Mouse (Mus musculus): Measurements from ENCODE around the gene Nsl1.
A peak's percentile ranks its signal among the peaks of the same experiment; 100 is the strongest.

Nsl1 gene

GRCm38 (mm10) chr1:191053555-191053954 lies 9.3 kb upstream of the Nsl1 start:
- no peak for DNase-seq (ENCODE audit: extremely low spot score, low spot score)

DNA sequence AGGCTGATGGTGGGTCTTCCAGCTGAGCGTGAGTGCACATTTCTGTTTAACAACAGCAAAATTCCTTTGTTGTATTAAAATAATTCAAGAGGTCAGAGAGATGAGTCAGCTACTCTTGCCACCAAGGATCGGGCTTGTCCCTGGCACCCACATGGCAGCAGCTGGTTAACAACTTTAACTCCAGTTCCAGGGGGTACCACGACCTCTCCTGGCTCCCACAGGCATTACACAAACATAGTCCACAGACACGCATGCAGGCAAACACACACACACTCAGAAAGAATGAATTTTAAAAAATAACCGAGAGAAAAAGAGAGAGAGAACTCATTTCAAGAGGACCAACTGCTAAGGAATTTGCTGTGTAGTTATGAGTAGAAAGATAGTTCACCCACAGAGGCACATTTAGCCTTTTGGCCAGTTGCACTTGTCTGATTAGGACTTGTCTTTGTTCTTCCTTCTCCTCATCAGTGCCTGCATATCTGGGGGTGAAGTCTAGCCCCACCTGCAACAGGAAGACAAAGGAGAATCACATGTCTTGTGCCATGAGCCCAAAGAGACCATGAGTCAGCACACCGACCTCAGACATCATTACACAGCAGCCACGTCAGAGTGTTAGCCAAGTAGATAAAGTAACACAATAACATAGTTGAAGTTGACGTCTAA lies 7.8 kb upstream of the Nsl1 start:
- DNase-seq (ENCODE audit: extremely low spot score, low spot score): no peak

- no peak for DNase-seq (ENCODE audit: extremely low spot score, low spot score)
These were observed 7.3 kb upstream of the Nsl1 start for GRCm38 (mm10) chr1:191055533-191055873.

DNA sequence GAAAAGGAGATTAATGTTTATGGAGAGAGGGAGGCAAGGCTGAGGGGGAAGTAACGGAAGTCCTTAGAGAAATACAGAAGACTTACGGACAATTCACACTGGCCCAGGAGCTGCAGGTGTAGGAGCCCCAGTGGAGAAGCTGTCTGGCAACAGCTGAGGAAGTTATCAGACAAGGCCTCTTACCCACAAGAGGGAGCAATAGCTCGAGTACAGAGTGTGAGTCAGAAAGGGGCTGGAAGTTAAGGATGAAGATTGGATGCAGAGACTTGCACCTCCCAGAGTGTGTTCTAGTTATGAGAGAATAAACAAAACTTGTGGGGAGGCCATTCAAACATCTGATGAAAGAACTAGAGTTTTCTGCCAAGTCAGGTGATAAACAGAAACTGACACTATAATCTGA lies 5.4 kb upstream of the Nsl1 start:
- DNase-seq (ENCODE audit: extremely low spot score, low spot score): no peak

DNA sequence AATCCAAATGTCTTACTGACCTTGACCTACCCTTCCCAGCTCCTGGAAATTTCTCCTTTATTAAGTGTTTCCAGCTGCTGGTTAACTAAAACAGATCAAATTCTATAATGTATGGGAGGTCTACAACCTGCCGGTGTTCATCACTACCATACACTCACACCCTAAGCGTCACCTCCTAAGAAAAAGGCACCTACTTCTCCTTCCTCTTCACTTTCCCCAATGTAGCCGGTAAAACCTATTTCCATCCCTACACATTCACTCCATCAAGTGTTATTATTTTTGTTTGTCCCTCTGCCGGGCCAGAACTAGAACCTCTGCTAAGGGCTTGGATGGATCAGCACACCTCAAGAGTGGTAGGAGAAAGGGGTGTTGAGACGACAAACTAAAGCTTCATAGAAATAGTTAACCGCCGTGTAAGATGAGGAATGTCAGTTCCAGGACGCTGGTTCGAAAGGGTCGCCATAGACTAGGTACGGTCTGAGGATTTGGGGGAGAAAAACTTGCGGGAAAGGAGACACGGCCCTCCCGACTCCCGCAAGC lies 501 bp upstream of the Nsl1 start:
- DNase-seq (ENCODE audit: extremely low spot score, low spot score): no peak

- DNase-seq (ENCODE audit: extremely low spot score, low spot score): no peak
These were observed 888 bp downstream of the Nsl1 start for GRCm38 (mm10) chr1:191063700-191064099.

GRCm38 (mm10) chr1:191064535-191064934 lies 1.7 kb downstream of the Nsl1 start:
- no peak for DNase-seq (ENCODE audit: extremely low spot score, low spot score)

DNA sequence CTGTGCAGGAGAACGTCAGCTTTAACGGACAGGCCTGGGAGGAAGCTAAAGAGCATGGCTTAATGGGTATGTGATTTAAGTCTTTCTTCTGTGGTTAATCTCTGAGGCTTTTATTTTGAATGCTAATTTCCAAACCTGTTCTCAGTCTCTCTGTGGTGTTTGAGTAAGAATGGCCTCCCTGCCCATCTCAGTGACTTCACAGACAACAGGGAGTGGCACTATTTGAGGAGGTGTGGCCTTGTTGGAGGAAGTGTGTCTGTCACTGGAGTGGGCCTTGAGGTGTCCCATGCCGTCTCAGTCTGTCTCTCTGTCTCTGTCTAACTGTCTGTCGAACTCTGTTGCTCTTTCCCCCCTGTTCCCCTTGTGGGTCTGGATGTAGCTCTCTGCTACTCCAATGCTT lies 2.4 kb downstream of the Nsl1 start:
- DNase-seq (ENCODE audit: extremely low spot score, low spot score): no peak

GRCm38 (mm10) chr1:191068377-191068776 lies 5.6 kb downstream of the Nsl1 start:
- no peak for DNase-seq (ENCODE audit: extremely low spot score, low spot score)

DNA sequence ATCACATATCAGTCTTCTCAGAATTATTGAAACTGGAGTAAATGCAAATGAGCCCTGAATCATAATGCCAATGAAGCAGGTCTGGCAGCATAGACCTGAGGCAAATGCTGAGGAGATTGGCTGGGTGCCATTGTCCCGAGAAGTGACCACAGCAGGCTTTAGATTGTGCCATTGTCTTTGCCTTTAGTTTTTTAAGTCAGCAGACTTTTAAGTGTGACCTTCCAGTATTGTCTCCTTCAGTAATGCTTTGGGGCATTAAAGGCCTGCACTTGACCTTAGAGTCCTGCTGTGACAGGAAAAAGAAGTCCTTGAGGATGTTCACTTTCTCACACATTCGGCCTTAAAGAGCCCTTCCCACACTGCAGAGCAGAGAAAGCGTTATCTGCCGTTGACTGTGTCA lies 7.4 kb downstream of the Nsl1 start:
- DNase-seq (ENCODE audit: extremely low spot score, low spot score): no peak

DNA sequence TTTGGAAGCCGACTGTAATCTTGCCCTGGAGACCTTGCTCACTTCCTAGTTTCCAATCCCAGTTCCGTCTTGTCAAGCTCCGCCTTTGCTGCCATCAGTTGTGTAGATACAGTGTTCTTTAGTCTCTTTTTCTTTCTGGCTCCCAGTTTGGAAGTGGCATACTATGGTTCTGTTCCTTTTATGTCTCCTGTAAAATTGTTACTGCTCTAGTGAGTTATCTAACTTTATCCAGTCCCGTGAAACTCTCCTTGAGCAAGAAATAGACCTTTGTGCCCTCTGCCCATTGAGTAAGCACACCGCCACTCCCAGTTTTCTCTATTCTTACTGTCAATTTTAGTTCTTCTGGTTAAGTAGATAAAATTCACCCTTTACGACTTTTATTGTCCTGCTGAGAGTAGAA lies 8.8 kb downstream of the Nsl1 start:
- DNase-seq (ENCODE audit: extremely low spot score, low spot score): no peak

DNA sequence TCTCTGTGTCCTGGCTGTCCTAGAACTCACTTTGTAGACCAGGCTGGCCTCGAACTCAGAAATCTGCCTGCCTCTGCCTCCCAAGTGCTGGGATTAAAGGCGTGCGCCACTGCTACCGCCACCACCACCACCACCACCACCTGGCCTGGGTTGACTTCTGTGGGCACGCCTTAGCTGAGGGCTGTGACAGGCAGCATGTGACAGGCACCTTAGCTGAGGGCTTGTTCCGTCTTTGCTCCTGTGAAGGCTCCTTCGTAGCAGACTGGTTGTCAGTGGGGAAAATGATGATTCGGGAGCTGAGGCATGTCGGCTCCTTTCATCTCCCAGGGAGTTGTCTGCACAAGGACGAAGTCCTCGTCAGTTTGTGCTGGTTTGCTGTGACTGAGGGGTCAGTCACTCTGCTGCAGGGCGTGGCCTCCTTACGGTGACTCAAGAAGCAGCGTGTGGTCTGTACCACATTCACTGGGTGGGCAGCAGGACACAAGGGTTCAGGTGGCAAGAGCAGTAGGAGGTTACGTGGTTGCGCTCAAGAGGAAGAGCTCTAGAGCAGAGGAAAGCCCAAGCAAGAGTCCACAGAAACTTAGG lies 9.6 kb downstream of the Nsl1 start:
- DNase-seq (ENCODE audit: extremely low spot score, low spot score): no peak

DNA sequence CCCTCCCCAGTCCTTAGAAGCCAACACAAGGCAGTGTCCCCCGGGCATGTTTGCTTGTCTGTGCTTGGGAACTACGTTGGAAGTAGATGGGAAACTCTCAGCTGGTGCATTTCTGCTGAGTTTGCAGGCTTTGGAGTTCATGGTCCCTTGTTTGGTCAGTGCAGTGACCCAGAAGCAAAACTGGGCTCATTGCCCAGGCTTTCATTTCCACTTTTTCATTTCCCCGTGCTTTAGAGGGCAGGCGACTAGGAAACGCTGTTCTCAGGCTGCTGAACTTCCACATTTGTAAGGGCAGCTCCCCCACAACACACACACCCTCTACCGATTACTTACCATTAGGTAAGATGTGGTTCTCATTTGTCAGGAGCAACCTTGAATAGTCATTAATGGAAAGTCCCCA lies 10.2 kb downstream of the Nsl1 start:
- no peak for DNase-seq (ENCODE audit: extremely low spot score, low spot score)

GRCm38 (mm10) chr1:191073486-191073885 lies 10.7 kb downstream of the Nsl1 start:
- no peak for DNase-seq (ENCODE audit: extremely low spot score, low spot score)

- peak; percentile 48 for DNase-seq (ENCODE audit: extremely low spot score, low spot score)
These were observed 12.5 kb downstream of the Nsl1 start for GRCm38 (mm10) chr1:191075199-191075883.

DNA sequence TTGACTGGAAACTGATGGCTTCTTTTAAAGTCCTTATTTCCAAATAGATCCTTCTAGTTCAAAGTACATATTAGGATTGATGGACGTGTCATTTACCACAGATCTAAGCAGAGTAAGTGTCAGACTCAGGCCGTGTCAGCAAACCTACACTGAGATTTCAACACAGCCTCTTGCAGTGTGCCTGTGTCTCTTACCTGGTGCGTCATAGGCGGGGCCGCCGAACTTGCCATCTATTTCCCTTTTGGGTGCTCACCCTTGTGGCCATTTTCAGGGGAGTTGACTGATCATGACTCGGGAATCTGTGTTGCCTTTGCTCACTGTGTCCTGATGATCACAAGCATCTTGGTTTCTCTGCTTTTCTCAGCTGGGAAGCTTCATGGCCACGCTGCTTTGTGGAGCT lies 20.4 kb downstream of the Nsl1 start:
- DNase-seq (ENCODE audit: extremely low spot score, low spot score): no peak

GRCm38 (mm10) chr1:191084951-191085559 lies 22.2 kb downstream of the Nsl1 start:
- peak; percentile 60 for DNase-seq (ENCODE audit: extremely low spot score, low spot score)

DNA sequence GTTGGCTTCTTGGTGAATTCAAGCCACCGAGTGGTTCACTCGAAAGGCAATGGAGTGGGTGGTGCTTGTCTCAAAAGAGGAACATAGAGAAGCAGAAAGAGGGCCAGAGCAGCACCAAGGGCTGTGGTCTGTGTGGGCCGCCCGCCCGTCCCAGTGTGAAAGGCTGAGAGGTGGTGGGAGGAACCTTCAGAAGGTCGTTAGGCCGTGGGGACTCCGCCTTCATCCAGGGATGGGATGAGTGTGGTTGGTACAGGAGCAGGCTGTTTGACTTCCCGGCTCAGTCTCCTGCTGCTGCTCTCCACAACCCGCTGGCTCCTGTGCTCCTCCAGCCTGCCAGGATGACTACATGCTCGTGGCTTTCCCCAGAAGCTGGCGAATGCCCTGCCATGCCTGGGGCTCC lies 22.8 kb downstream of the Nsl1 start:
- DNase-seq (ENCODE audit: extremely low spot score, low spot score): no peak

DNA sequence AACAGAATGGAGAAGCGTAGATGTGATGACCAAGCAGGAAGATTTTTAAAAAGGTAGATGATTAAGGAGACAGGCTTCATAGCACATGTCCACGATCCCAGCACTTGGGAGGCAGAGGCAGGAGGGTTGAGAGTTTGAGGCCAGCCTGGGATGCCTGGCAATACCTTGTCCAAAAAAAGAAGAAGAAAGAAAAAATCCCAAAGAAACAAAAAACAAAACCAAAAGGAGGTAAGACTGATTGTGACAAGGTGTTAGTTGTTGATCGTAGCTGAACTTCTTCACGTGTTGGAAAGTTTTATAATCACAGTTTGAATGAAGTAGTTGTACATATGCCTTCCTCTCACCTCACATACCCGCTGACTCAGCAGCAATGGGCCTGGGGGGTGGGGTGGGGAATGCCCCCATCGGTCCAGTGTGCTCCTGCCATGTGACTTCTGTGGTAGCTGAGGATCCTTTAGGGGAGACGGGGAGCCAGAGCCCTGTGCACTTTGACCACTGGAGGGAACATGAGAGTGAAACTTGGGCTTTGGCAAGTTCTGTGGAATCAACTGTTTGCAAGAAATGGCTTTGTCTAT lies 23.6 kb downstream of the Nsl1 start:
- no peak for DNase-seq (ENCODE audit: extremely low spot score, low spot score)

- no peak for DNase-seq (ENCODE audit: extremely low spot score, low spot score)
These were observed 24.1 kb downstream of the Nsl1 start for GRCm38 (mm10) chr1:191086960-191087359.

GRCm38 (mm10) chr1:191087955-191088354 lies 25.1 kb downstream of the Nsl1 start:
- DNase-seq (ENCODE audit: extremely low spot score, low spot score): no peak

- DNase-seq (ENCODE audit: extremely low spot score, low spot score): no peak
These were observed 26.5 kb downstream of the Nsl1 start for GRCm38 (mm10) chr1:191089355-191089754.
